Mouse (Mus musculus) kidney, adult 2 months (tissue): ENCODE data around the gene Psmd12.

Experiments used
- CTCF ChIP-seq: fragments of 200-500 bp; conservative IDR thresholded peaks from 2 replicates; pipeline ENCODE4 v1.5.1; 2011; ENCODE audit warnings: low read depth, mild to moderate bottlenecking, control low read depth, low read length, moderate library complexity, mixed read lengths; ENCODE audit not compliant: insufficient read depth, insufficient read length
- POLR2A ChIP-seq: fragments of 200-500 bp; IDR thresholded peaks from one replicate; pipeline ENCODE4 v1.6.1; 2011; ENCODE audit warnings: low read depth, low read length, control low read depth

DNA sequence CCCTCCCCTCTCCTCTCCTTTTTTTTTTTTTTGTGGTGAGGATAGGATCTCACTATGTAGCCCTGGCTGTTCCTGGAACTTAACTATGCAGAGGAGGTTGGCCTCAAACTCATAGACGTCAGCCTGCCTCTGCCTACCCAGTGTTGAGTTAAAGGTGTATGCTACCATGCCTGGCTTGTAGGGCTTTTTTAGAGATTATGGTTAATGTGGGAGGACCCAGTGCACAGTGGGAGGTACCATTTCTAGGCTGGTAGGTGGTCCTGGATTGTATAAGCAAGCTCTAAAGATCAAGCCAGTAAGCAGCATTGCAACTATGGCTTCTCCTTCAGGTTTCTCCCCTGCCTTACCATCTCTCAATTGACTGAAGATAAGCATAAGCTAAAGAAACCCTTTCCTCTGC is 61.1 kb downstream of the Psmd12 start:
- no peak for TF ChIP-seq POLR2A
- no peak for TF ChIP-seq CTCF
